ENCODE assay signal across 8 mouse cellular contexts in genomic region chr17:48407910-48408525, GRCm38 (mm10). TPM values are rescaled to one million over a fixed set of nuclear protein-coding genes. Genes with fewer than 3 reads are reported as not detected.
DNase-seq lines count a peak whose midpoint lies in the region; ATAC-seq and TF ChIP-seq lines count a peak whose summit lies in the region.

No protein-coding gene starts in this region.

- DNase-seq in left cerebral cortex, adult 2 months (ENCODE audit: extremely low spot score in 1 of 2, low spot score in 2 of 2) = no peak
- no peak for DNase-seq in left cerebral cortex, postnatal 25 days (ENCODE audit: low spot score in 2 of 2)
- DNase-seq in embryonic facial prominence, embryonic 10.5 days (ENCODE audit: low spot score) = no peak
- DNase-seq in gastrocnemius, postnatal 14 days = no peak
- DNase-seq in urinary bladder, postnatal 4 days (ENCODE audit: low spot score in 2 of 2) = no peak

- peaks cover 54% of the 10 kb centered on the region for H3K79me2 ChIP-seq in myocyte (ENCODE audit: control insufficient read depth, insufficient read depth)

- peak overlapping the region; percentile 82 for H3K4me3 ChIP-seq in left cerebral cortex, adult 2 months
- H3K4me3 ChIP-seq in embryonic facial prominence, embryonic 10.5 days = peak overlapping the region; percentile 89
- H3K4me3 ChIP-seq in intestine, embryonic 15.5 days (replicated peaks) = peak overlapping the region; percentile 79
- H3K4me3 ChIP-seq in myocyte = peak overlapping the region; percentile 66

- H3ac ChIP-seq in myocyte (ENCODE audit: control insufficient read depth, insufficient read length) = peak overlapping the region; percentile 60

- no peaks in the 10 kb centered on the region for H3K27me3 ChIP-seq in embryonic facial prominence, embryonic 10.5 days (replicated peaks; ENCODE audit: low read depth, poor library complexity, severe bottlenecking)
- H3K27me3 ChIP-seq in intestine, embryonic 15.5 days (replicated peaks) = no peaks in the 10 kb centered on the region
- H3K27me3 ChIP-seq in myocyte (ENCODE audit: control insufficient read depth, insufficient read depth, insufficient read length) = no peaks in the 10 kb centered on the region

- peaks cover 28% of the 10 kb centered on the region for H3K4me1 ChIP-seq in embryonic facial prominence, embryonic 10.5 days
- peaks cover 19% of the 10 kb centered on the region for H3K4me1 ChIP-seq in intestine, embryonic 15.5 days (replicated peaks)

- H3K4me2 ChIP-seq in intestine, embryonic 15.5 days (replicated peaks) = peak overlapping the region; percentile 77
- H3K4me2 ChIP-seq in myocyte (ENCODE audit: low read depth) = peak overlapping the region; percentile 81

- 23% methylated on average over 8 of the region's 8 CpGs for WGBS in embryonic facial prominence, embryonic 10.5 days
- 3% methylated on average over 8 of the region's 8 CpGs for WGBS in intestine, embryonic 15.5 days

- peak overlapping the region; percentile 96 for H3K9ac ChIP-seq in intestine, embryonic 15.5 days

- TF ChIP-seq POLR2A in myocyte (IDR thresholded peaks at IDR 0.05; ENCODE audit: insufficient read length, low read depth) = no peak

- peaks cover 28% of the 10 kb centered on the region for H3K36me3 ChIP-seq in embryonic facial prominence, embryonic 10.5 days (replicated peaks)
- H3K36me3 ChIP-seq in intestine, embryonic 15.5 days = no peaks in the 10 kb centered on the region
- H3K36me3 ChIP-seq in myocyte (ENCODE audit: control insufficient read depth, insufficient read depth) = peaks cover 4% of the 10 kb centered on the region

- intact Hi-C loops in left cerebral cortex, adult 2 months (cut with DNase I) = loop anchor here (2.0 kb wide), 3 partner anchors 35 to 81 kb away; no protein-coding TSS in a partner anchor
- intact Hi-C loops in left cerebral cortex, postnatal 25 days (cut with DNase I) = loop anchor here (5.0 to 10.0 kb wide), 4 partner anchors 61 to 533 kb away; partner anchors contain the start of gene Trem2
- intact Hi-C loops in gastrocnemius, postnatal 14 days (cut with DNase I; ENCODE audit: low total_unique reads) = no loop called here

- peak overlapping the region; percentile 99 for H3K27ac ChIP-seq in left cerebral cortex, adult 2 months
- H3K27ac ChIP-seq in embryonic facial prominence, embryonic 10.5 days (replicated peaks) = peak overlapping the region; percentile 99
- peak overlapping the region; percentile 100 for H3K27ac ChIP-seq in intestine, embryonic 15.5 days

- no peaks in the 10 kb centered on the region for H3K9me3 ChIP-seq in embryonic facial prominence, embryonic 10.5 days
- no peaks in the 10 kb centered on the region for H3K9me3 ChIP-seq in intestine, embryonic 15.5 days

- ATAC-seq in intestine, embryonic 15.5 days = no peak
- ATAC-seq in inflammation-experienced regulatory T-cells, adult 6 months = no peak

- no peak for TF ChIP-seq CTCF in left cerebral cortex, adult 2 months (IDR thresholded peaks at IDR 0.05)

TF ChIP-seq in myocyte, 11 proteins besides CTCF, POLR2A, EP300 and RAD21:
- TF ChIP-seq CEBPB (IDR thresholded peaks at IDR 0.05; ENCODE audit: insufficient read depth, poor library complexity, severe bottlenecking) = no peak
- TF ChIP-seq MYOG (IDR thresholded peaks at IDR 0.05; ENCODE audit: control insufficient read depth in 1 of 3, insufficient read depth in 1 of 3, insufficient read length in 2 of 3, low read depth in 2 of 3) = no peak
- no peak for TF ChIP-seq REST (IDR thresholded peaks at IDR 0.05; ENCODE audit: insufficient read depth, insufficient read length)
- TF ChIP-seq MAX (IDR thresholded peaks at IDR 0.05; ENCODE audit: low read depth) = no peak
- no peak for TF ChIP-seq E2F4 (IDR thresholded peaks at IDR 0.05; ENCODE audit: insufficient read depth)
- no peak for TF ChIP-seq SRF (IDR thresholded peaks at IDR 0.05; ENCODE audit: control insufficient read depth, insufficient read length, low read depth)
- no peak for TF ChIP-seq POLR2AphosphoS2 (IDR thresholded peaks at IDR 0.05; ENCODE audit: insufficient read length, low read depth)
- no peak for TF ChIP-seq MYOD1 (IDR thresholded peaks at IDR 0.05; ENCODE audit: control insufficient read depth in 1 of 3, insufficient read length in 2 of 3, low read depth in 2 of 3)
- no peak for TF ChIP-seq TCF3 (IDR thresholded peaks at IDR 0.05; ENCODE audit: insufficient read length, low read depth)
- TF ChIP-seq USF1 (IDR thresholded peaks at IDR 0.05; ENCODE audit: low read depth) = no peak
- no peak for TF ChIP-seq TCF12 (IDR thresholded peaks at IDR 0.05; ENCODE audit: insufficient read depth, poor library complexity, severe bottlenecking)

RNA-seq across cellular contexts. Expression of gene Nfya, which starts 1.7 kb away (rescaled TPM):
- total RNA-seq in left cerebral cortex, adult 2 months (2021) = 10 to 100 TPM; 24.3 to 24.9 TPM
- 10 to 100 TPM; 27.5 to 31.8 TPM for total RNA-seq in left cerebral cortex, postnatal 25 days (2021)
- polyA plus RNA-seq in embryonic facial prominence, embryonic 10.5 days (2016; fragmentation: Nextera tagmentation; extraction: Ambion mirVana) = 25.4 and 26.6 TPM in 2 replicates
- 11.2 and 12.5 TPM in 2 replicates for polyA plus RNA-seq in intestine, embryonic 15.5 days (2015; fragmentation: Nextera tagmentation; extraction: Ambion mirVana)
- 17.0 TPM for polyA plus RNA-seq in myocyte (2012; fragmentation: generic; extraction: Trizol)
- 1 to 10 TPM; 9.1 to 9.3 TPM for total RNA-seq in gastrocnemius, postnatal 14 days (2021)
- 10 to 100 TPM in 2 of 3 experiments, 1 to 10 TPM in 1; 9.9 to 12.1 (median 11.2) TPM for polyA plus RNA-seq in inflammation-experienced regulatory T-cells, adult 6 months (2017; shearing (Covaris generic))

RNA-seq across cellular contexts. Expression of gene Oard1, which starts 1.8 kb away (rescaled TPM):
- 10 to 100 TPM; 10.0 to 10.4 TPM for total RNA-seq in left cerebral cortex, adult 2 months (2021)
- total RNA-seq in left cerebral cortex, postnatal 25 days (2021) = 1 to 10 TPM; 7.8 to 9.5 TPM
- 87.8 and 89.5 TPM in 2 replicates for polyA plus RNA-seq in embryonic facial prominence, embryonic 10.5 days (2016; fragmentation: Nextera tagmentation; extraction: Ambion mirVana)
- polyA plus RNA-seq in intestine, embryonic 15.5 days (2015; fragmentation: Nextera tagmentation; extraction: Ambion mirVana) = 72.8 and 73.2 TPM in 2 replicates
- 7.5 TPM for polyA plus RNA-seq in myocyte (2012; fragmentation: generic; extraction: Trizol)
- 1 to 10 TPM; 7.4 to 8.3 TPM for total RNA-seq in gastrocnemius, postnatal 14 days (2021)
- 100 to 1,000 TPM in 1 of 3 experiments, 10 to 100 TPM in 2; 85.8 to 107 (median 94.9) TPM for polyA plus RNA-seq in inflammation-experienced regulatory T-cells, adult 6 months (2017; shearing (Covaris generic))

RNA-seq across cellular contexts. Expression of gene Apobec2, which starts 24.7 kb away (rescaled TPM):
- not detected for total RNA-seq in left cerebral cortex, adult 2 months (2021)
- not detected for total RNA-seq in left cerebral cortex, postnatal 25 days (2021)
- polyA plus RNA-seq in embryonic facial prominence, embryonic 10.5 days (2016; fragmentation: Nextera tagmentation; extraction: Ambion mirVana) = 0.61 and 1.2 TPM in 2 replicates
- polyA plus RNA-seq in intestine, embryonic 15.5 days (2015; fragmentation: Nextera tagmentation; extraction: Ambion mirVana) = 3.8 and 4.1 TPM in 2 replicates
- polyA plus RNA-seq in myocyte (2012; fragmentation: generic; extraction: Trizol) = 122 TPM
- total RNA-seq in gastrocnemius, postnatal 14 days (2021) = 100 to 1,000 TPM; 589 to 629 TPM
- polyA plus RNA-seq in inflammation-experienced regulatory T-cells, adult 6 months (2017; shearing (Covaris generic)) = 1 to 10 TPM; 1.8 to 5.7 (median 2.2) TPM

RNA-seq across cellular contexts. Expression of gene Tspo2, which starts 43.3 kb away (rescaled TPM):
- not detected for total RNA-seq in left cerebral cortex, adult 2 months (2021)
- not detected for total RNA-seq in left cerebral cortex, postnatal 25 days (2021)
- polyA plus RNA-seq in embryonic facial prominence, embryonic 10.5 days (2016; fragmentation: Nextera tagmentation; extraction: Ambion mirVana) = 0.24 and 0.45 TPM in 2 replicates
- polyA plus RNA-seq in intestine, embryonic 15.5 days (2015; fragmentation: Nextera tagmentation; extraction: Ambion mirVana) = 3.5 and 4.4 TPM in 2 replicates
- polyA plus RNA-seq in myocyte (2012; fragmentation: generic; extraction: Trizol) = not detected
- total RNA-seq in gastrocnemius, postnatal 14 days (2021) = under 1 TPM; 0.44 to 0.72 TPM
- not detected for polyA plus RNA-seq in inflammation-experienced regulatory T-cells, adult 6 months (2017; shearing (Covaris generic))

RNA-seq across cellular contexts. Expression of gene Unc5cl, which starts 46.7 kb away (rescaled TPM):
- under 1 TPM in 1 of 2 experiments, not detected in 1; 0.30 TPM for total RNA-seq in left cerebral cortex, adult 2 months (2021)
- total RNA-seq in left cerebral cortex, postnatal 25 days (2021) = under 1 TPM; 0.11 to 0.27 TPM
- polyA plus RNA-seq in embryonic facial prominence, embryonic 10.5 days (2016; fragmentation: Nextera tagmentation; extraction: Ambion mirVana) = 0.20 and 0.51 TPM in 2 replicates
- polyA plus RNA-seq in intestine, embryonic 15.5 days (2015; fragmentation: Nextera tagmentation; extraction: Ambion mirVana) = 36.3 and 38.9 TPM in 2 replicates
- not detected for polyA plus RNA-seq in myocyte (2012; fragmentation: generic; extraction: Trizol)
- not detected for total RNA-seq in gastrocnemius, postnatal 14 days (2021)
- polyA plus RNA-seq in inflammation-experienced regulatory T-cells, adult 6 months (2017; shearing (Covaris generic)) = 10 to 100 TPM; 16.0 to 23.9 (median 16.7) TPM

Comparison
In these comparisons a context has a peak if more than half of its experiments do, and no peak if none do; other contexts are left out.
1. RNA of gene Apobec2, which starts 24.7 kb away (polyA plus RNA-seq): 122 TPM in myocyte (single experiment); 3.8 to 4.1 TPM in intestine, embryonic 15.5 days, 1.8 to 5.7 TPM in inflammation-experienced regulatory T-cells, adult 6 months and 0.61 to 1.2 TPM in embryonic facial prominence, embryonic 10.5 days; every median in the first group is over 10 times any median in the second.
2. Peak in every context shown above with its lines, with median percentiles within 50 percentile points of each other: H3K27ac ChIP-seq and H3K4me3 ChIP-seq.